Mouse (Mus musculus) left cerebral cortex, adult 6 months (tissue): ENCODE results near the gene St8sia1. TPM values are rescaled to one million over a fixed set of nuclear protein-coding genes. Genes with fewer than 3 reads are reported as not detected.

Experiments used
- long read RNA-seq, 2 experiments: library from polyadenylated mRNA; unstranded; transcript quantifications; one replicate each; pipeline ENCODE4 v2.0.0; 2019 to 2020
- polyA plus RNA-seq: library from polyadenylated mRNA; unstranded; fragments of <200 nt; fragmentation: Nextera tagmentation; gene quantifications from 2 replicates; pipeline ENCODE4 v1.2.3, GENCODE M21; 2021

St8sia1 gene
- 2.6 and 3.4 TPM in 2 replicates for polyA plus RNA-seq
- long read RNA-seq, experiment 1, full-length matches to known transcripts = 2 of 10 reads
- long read RNA-seq, experiment 1, partial matches to known transcripts = 1 of 10 reads
- long read RNA-seq, experiment 1, other reads (novel, unspliced or antisense) = 7 of 10 reads
- long read RNA-seq, experiment 2, full-length matches to known transcripts = 2 of 4 reads
- long read RNA-seq, experiment 2, partial matches to known transcripts = 0 of 4 reads
- long read RNA-seq, experiment 2, other reads (novel, unspliced or antisense) = 2 of 4 reads

DNA sequence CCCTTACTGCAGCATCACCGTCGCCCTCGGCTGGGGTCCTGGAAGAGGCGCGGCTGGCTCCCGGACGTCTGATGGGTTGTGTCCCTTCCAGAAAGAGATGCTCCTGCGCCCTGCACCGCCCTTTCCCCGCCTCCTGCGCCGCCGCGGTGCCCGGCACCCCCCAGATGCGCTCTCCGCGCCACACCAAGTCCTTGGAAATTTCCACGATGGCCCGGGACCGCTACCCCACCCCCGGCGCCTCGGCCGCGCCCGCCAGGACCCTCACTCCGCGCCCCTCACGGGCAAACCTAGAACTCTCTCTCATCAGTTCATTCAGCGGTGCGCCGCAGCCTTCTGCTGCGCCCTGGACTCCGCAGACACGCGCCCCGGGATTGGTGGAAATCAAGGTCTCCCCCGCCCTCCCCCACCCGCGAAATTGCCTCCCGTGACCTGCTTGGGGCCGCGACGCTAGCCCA, at the start of gene St8sia1:
Gene St8sia1 (minus strand): TSS at position 377 of the 455 bp plus-strand sequence.

DNA sequence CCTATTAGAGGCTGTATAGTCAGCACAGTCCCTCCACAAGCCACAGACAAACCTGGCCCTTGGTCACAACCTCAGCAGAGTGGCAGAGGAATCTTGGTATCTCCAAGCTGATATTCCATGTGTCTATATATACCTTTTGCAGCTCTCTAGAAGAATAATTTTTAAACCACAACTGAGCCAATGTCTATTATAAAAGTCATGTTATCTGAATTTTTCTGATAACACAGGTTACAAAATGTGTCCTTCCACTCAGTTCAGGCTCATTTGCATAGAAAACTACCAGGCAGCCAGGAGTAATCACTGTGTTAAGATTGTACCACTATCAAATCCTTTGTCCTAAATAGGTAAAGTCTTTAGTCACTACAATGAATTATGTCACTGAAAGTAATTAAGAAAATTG, 159.8 kb downstream of the St8sia1 start, which contains the start of gene Sult6b2:
Gene Sult6b2 (minus strand): TSS at position 101 of the 400 bp plus-strand sequence.

Other genes starting within 250 kb of the St8sia1 start
- 44.0 and 138 TPM in 2 replicates for gene Cmas, start 207.8 kb downstream of the St8sia1 start, polyA plus RNA-seq
- gene Sult6b2, start 159.9 kb downstream of the St8sia1 start, polyA plus RNA-seq = 0.09 and 0.12 TPM in 2 replicates
- gene C2cd5, start 135.7 kb upstream of the St8sia1 start, polyA plus RNA-seq = 18.0 and 19.7 TPM in 2 replicates
- 16.8 and 28.6 TPM in 2 replicates for gene Etnk1, start 202.8 kb upstream of the St8sia1 start, polyA plus RNA-seq